Mouse (Mus musculus): ENCODE results near the gene Top2a. TPM values are rescaled to one million over a fixed set of nuclear protein-coding genes. Genes with fewer than 3 reads are reported as not detected.

Gene Top2a
- polyA plus RNA-seq, 1 experiment from 2014 or later = 332 TPM

- H3K9ac ChIP-seq (ENCODE audit: low read depth, low read length) = peak within 1 kb of the TSS; percentile 64
- DNase-seq (ENCODE audit: low spot score) = no peak
- peak; percentile 43; the same call in 1 of the 2 replicates for ATAC-seq (ENCODE audit: low FRiP score)
- peak within 1 kb of the TSS; percentile 96 for H3K4me2 ChIP-seq (replicated peaks; ENCODE audit: low read depth, low read length)
- H3K9me3 ChIP-seq (ENCODE audit: control insufficient read depth, low read length) = no peaks in the 10 kb centered on the region
- 0% methylated on average over 28 of the region's 28 CpGs for WGBS
- peaks cover 8% of the 10 kb centered on the region; the same call in 1 of the 2 replicates for H3K4me1 ChIP-seq (replicated peaks; ENCODE audit: control insufficient read depth, insufficient read depth, low read length)
- H3K36me3 ChIP-seq (ENCODE audit: control insufficient read depth, insufficient read depth, low read length) = no peaks in the 10 kb centered on the region
- peak within 1 kb of the TSS; percentile 90 for H3K27ac ChIP-seq (ENCODE audit: low read depth, low read length)
- H3K4me3 ChIP-seq (ENCODE audit: low read depth, low read length) = peak within 1 kb of the TSS; percentile 54
- peaks cover 13% of the 10 kb centered on the region; the same call in 1 of the 2 replicates for H3K27me3 ChIP-seq (ENCODE audit: control insufficient read depth, insufficient read depth, low read length)
Observed at GRCm38 (mm10) chr11:98982773-98983133, 41.2 kb downstream of the Top2a start, which contains the start of gene Gjd3. Gene Gjd3, minus strand, starts transcription at chr11:98983016.

- Histone ChIP-seq H3K9me3 (ENCODE audit: control insufficient read depth, low read length) (no peaks in the 10 kb centered on the region), H3K27ac (ENCODE audit: low read depth, low read length) (peak overlapping the region; percentile 90), H3K27me3 (ENCODE audit: control insufficient read depth, insufficient read depth, low read length) (peaks cover 13% of the 10 kb centered on the region; the same call in 1 of the 2 replicates), H3K36me3 (ENCODE audit: control insufficient read depth, insufficient read depth, low read length) (no peaks in the 10 kb centered on the region), H3K4me3 (ENCODE audit: low read depth, low read length) (peak overlapping the region; percentile 54), H3K4me1 (replicated peaks; ENCODE audit: control insufficient read depth, insufficient read depth, low read length) (peaks cover 8% of the 10 kb centered on the region; the same call in 1 of the 2 replicates), H3K9ac (ENCODE audit: low read depth, low read length) (peak overlapping the region; percentile 64), H3K4me2 (replicated peaks; ENCODE audit: low read depth, low read length) (peak overlapping the region; percentile 96)
- ATAC-seq (ENCODE audit: low FRiP score) (peak; percentile 72), DNase-seq (ENCODE audit: low spot score) (peak; percentile 83)
- under 1% methylated on average over 85 of the region's 94 CpGs for WGBS
Observed at GRCm38 (mm10) chr11:98981997-98982772, 41.8 kb downstream of the Top2a start.

GRCm38 (mm10) chr11:98981289-98981996 is 42.5 kb downstream of the Top2a start:
- peak overlapping the region; percentile 90 for H3K27ac ChIP-seq (ENCODE audit: low read depth, low read length)
- H3K4me1 ChIP-seq (replicated peaks; ENCODE audit: control insufficient read depth, insufficient read depth, low read length) = peaks cover 8% of the 10 kb centered on the region; the same call in 1 of the 2 replicates
- 34% methylated on average over 20 of the region's 20 CpGs for WGBS
- peak overlapping the region; percentile 96 for H3K4me2 ChIP-seq (replicated peaks; ENCODE audit: low read depth, low read length)
- DNase-seq (ENCODE audit: low spot score) (no peak), ATAC-seq (ENCODE audit: low FRiP score) (peak; percentile 29; the same call in 1 of the 2 replicates)
- peak overlapping the region; percentile 64 for H3K9ac ChIP-seq (ENCODE audit: low read depth, low read length)
- H3K27me3 ChIP-seq (ENCODE audit: control insufficient read depth, insufficient read depth, low read length) = peaks cover 13% of the 10 kb centered on the region; the same call in 1 of the 2 replicates
- no peaks in the 10 kb centered on the region for H3K36me3 ChIP-seq (ENCODE audit: control insufficient read depth, insufficient read depth, low read length)
- peak overlapping the region; percentile 54 for H3K4me3 ChIP-seq (ENCODE audit: low read depth, low read length)
- no peaks in the 10 kb centered on the region for H3K9me3 ChIP-seq (ENCODE audit: control insufficient read depth, low read length)

- no peak overlapping the region for H3K27ac ChIP-seq (ENCODE audit: low read depth, low read length)
- no peak overlapping the region for H3K4me2 ChIP-seq (replicated peaks; ENCODE audit: low read depth, low read length)
- ATAC-seq (ENCODE audit: low FRiP score) = no peak
- no peak overlapping the region for H3K9ac ChIP-seq (ENCODE audit: low read depth, low read length)
- no peaks in the 10 kb centered on the region for H3K9me3 ChIP-seq (ENCODE audit: control insufficient read depth, low read length)
- H3K36me3 ChIP-seq (ENCODE audit: control insufficient read depth, insufficient read depth, low read length) = no peaks in the 10 kb centered on the region
- whole genome bisulfite sequencing = 87% methylated on average over 4 of the region's 5 CpGs
- no peak for DNase-seq (ENCODE audit: low spot score)
- H3K4me1 ChIP-seq (replicated peaks; ENCODE audit: control insufficient read depth, insufficient read depth, low read length) = peaks cover 8% of the 10 kb centered on the region; the same call in 1 of the 2 replicates
- H3K27me3 ChIP-seq (ENCODE audit: control insufficient read depth, insufficient read depth, low read length) = peaks cover 13% of the 10 kb centered on the region; the same call in 1 of the 2 replicates
- H3K4me3 ChIP-seq (ENCODE audit: low read depth, low read length) = no peak overlapping the region
Observed at GRCm38 (mm10) chr11:98979356-98979755, 44.6 kb downstream of the Top2a start.

DNA sequence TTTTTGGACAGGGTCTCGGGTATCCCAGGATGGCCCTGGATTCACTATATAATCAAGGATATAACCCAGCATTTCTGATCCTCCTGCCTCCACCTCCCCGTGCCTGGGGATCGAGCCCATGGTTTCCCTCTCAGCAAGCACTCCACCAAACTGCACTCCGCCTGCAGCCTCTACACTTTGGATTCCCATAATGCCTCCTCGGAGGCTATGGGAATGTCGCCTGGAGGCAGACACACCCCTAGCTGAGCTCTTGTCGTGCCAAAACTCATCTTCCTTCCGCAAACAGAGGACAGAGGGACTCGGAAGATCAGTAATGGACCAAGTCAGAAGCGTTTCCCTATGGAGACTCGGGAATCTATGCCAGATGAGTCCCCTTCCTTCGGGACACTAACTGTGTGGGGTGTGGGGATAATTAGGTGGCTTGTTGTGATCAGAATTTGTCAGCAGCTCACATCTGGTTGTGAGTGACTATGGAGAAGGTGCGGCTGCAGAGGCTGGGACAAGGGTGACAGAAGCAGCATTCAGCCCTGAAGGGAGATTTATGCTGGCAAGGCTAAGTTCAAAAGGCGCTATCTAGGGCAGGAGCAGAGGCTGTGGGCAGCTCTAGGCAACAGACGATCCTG is 45.4 kb downstream of the Top2a start:
- no peak overlapping the region for H3K9ac ChIP-seq (ENCODE audit: low read depth, low read length)
- peaks cover 13% of the 10 kb centered on the region; the same call in 1 of the 2 replicates for H3K27me3 ChIP-seq (ENCODE audit: control insufficient read depth, insufficient read depth, low read length)
- no peak overlapping the region for H3K4me3 ChIP-seq (ENCODE audit: low read depth, low read length)
- no peak for DNase-seq (ENCODE audit: low spot score)
- H3K36me3 ChIP-seq (ENCODE audit: control insufficient read depth, insufficient read depth, low read length) = no peaks in the 10 kb centered on the region
- no peak overlapping the region for H3K4me2 ChIP-seq (replicated peaks; ENCODE audit: low read depth, low read length)
- H3K27ac ChIP-seq (ENCODE audit: low read depth, low read length) = 0 out of 2 replicates have a peak overlapping the region, but pooled peaks have one; percentile 9
- no peaks in the 10 kb centered on the region for H3K9me3 ChIP-seq (ENCODE audit: control insufficient read depth, low read length)
- 62% methylated on average over 15 of the region's 15 CpGs for WGBS
- no peak for ATAC-seq (ENCODE audit: low FRiP score)
- peaks cover 8% of the 10 kb centered on the region; the same call in 1 of the 2 replicates for H3K4me1 ChIP-seq (replicated peaks; ENCODE audit: control insufficient read depth, insufficient read depth, low read length)

DNA sequence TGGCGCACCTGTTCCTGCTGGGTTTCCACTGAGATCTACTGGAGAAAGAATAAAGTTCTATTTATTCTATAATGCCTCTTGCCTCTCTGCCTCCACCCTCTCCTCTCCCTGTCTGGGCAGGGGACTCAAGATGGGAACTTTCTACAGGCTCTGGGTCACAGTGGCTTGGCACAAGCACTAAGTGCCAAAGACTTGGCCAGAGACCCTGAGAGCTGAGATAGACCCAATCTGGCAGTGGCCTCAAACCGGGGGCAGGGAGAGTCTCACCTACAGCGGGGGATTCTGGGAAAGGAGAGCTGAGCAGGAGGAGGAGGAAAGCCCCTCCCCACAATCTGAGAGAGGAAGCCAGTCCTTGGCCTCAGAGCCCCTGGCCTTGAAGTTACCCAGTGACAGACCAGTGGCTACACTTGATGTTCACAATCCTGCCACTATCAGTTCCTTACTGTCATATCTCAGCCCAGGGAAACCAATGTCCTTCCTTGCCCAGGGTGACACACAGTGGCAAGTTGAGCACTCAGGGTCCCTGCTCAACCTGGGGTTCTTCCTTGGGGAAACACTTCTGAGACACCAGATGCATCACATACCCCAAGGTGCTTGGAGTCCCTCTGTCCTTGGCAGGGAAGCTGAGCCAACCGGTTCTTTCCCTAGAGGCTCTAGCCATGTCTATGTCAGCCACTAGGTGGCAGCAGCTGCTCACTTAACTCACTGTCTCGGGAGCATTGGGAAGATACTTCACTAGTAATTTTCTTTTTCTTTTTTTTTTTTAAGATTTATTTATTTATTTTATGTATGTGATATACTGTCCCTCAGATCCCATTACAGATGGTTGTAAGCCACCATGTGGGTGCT is 48.9 kb downstream of the Top2a start:
- Histone ChIP-seq H3K9ac (ENCODE audit: low read depth, low read length) (no peak overlapping the region), H3K4me2 (replicated peaks; ENCODE audit: low read depth, low read length) (no peak overlapping the region), H3K4me3 (ENCODE audit: low read depth, low read length) (no peak overlapping the region), H3K36me3 (ENCODE audit: control insufficient read depth, insufficient read depth, low read length) (no peaks in the 10 kb centered on the region), H3K27me3 (ENCODE audit: control insufficient read depth, insufficient read depth, low read length) (no peaks in the 10 kb centered on the region), H3K27ac (ENCODE audit: low read depth, low read length) (no peak overlapping the region), H3K9me3 (ENCODE audit: control insufficient read depth, low read length) (no peaks in the 10 kb centered on the region), H3K4me1 (replicated peaks; ENCODE audit: control insufficient read depth, insufficient read depth, low read length) (peaks cover 9% of the 10 kb centered on the region)
- peak; percentile 85 for DNase-seq (ENCODE audit: low spot score)
- 56% methylated on average over 5 of the region's 5 CpGs for WGBS
- ATAC-seq (ENCODE audit: low FRiP score) = no peak

- no peak overlapping the region for H3K27ac ChIP-seq (ENCODE audit: low read depth, low read length)
- H3K9ac ChIP-seq (ENCODE audit: low read depth, low read length) = no peak overlapping the region
- no peak overlapping the region for H3K4me2 ChIP-seq (replicated peaks; ENCODE audit: low read depth, low read length)
- 81% methylated on average over 6 of the region's 6 CpGs for WGBS
- no peaks in the 10 kb centered on the region for H3K9me3 ChIP-seq (ENCODE audit: control insufficient read depth, low read length)
- no peaks in the 10 kb centered on the region for H3K36me3 ChIP-seq (ENCODE audit: control insufficient read depth, insufficient read depth, low read length)
- H3K4me3 ChIP-seq (ENCODE audit: low read depth, low read length) = no peak overlapping the region
- peaks cover 16% of the 10 kb centered on the region for H3K4me1 ChIP-seq (replicated peaks; ENCODE audit: control insufficient read depth, insufficient read depth, low read length)
- H3K27me3 ChIP-seq (ENCODE audit: control insufficient read depth, insufficient read depth, low read length) = no peaks in the 10 kb centered on the region
- DNase-seq (ENCODE audit: low spot score) = no peak
- ATAC-seq (ENCODE audit: low FRiP score) = no peak
Observed at GRCm38 (mm10) chr11:98974213-98974612, 49.8 kb downstream of the Top2a start.

GRCm38 (mm10) chr11:98973584-98973983 is 50.4 kb downstream of the Top2a start:
- WGBS = 87% methylated on average over 14 of the region's 14 CpGs
- H3K27ac ChIP-seq (ENCODE audit: low read depth, low read length) = no peak overlapping the region
- no peak overlapping the region for H3K4me2 ChIP-seq (replicated peaks; ENCODE audit: low read depth, low read length)
- H3K9me3 ChIP-seq (ENCODE audit: control insufficient read depth, low read length) = no peaks in the 10 kb centered on the region
- H3K36me3 ChIP-seq (ENCODE audit: control insufficient read depth, insufficient read depth, low read length) = no peaks in the 10 kb centered on the region
- H3K4me1 ChIP-seq (replicated peaks; ENCODE audit: control insufficient read depth, insufficient read depth, low read length) = peaks cover 21% of the 10 kb centered on the region
- H3K9ac ChIP-seq (ENCODE audit: low read depth, low read length) = no peak overlapping the region
- no peak overlapping the region for H3K4me3 ChIP-seq (ENCODE audit: low read depth, low read length)
- DNase-seq (ENCODE audit: low spot score) (no peak), ATAC-seq (ENCODE audit: low FRiP score) (no peak)
- H3K27me3 ChIP-seq (ENCODE audit: control insufficient read depth, insufficient read depth, low read length) = no peaks in the 10 kb centered on the region
